Mouse (Mus musculus) hindbrain, embryonic 13.5 days (tissue): ENCODE data around the gene Ccdc24. TPM values are rescaled to one million over a fixed set of nuclear protein-coding genes. Genes with fewer than 3 reads are reported as not detected.

Source experiments
- polyA plus RNA-seq: library from polyadenylated mRNA; unstranded; fragments of >200 nt; fragmentation: Nextera tagmentation; extraction: Ambion mirVana; gene quantifications from 2 replicates; pipeline ENCODE4 v1.2.1, GENCODE M21; 2015

The Ccdc24 gene
- polyA plus RNA-seq, 1 experiment from 2014 or later = 2.8 TPM

Other genes starting within 250 kb of the Ccdc24 start
- gene Dmap1, start 190.3 kb downstream of the Ccdc24 start, polyA plus RNA-seq = 74.9 and 76.6 TPM in 2 replicates
- gene Gm12845, start 148.1 kb downstream of the Ccdc24 start, polyA plus RNA-seq = not detected in 2 replicates
- gene Klf17, start 106.9 kb downstream of the Ccdc24 start, polyA plus RNA-seq = 0.12 TPM in 1 of 2 replicates, not detected in the other
- 22.8 and 27.7 TPM in 2 replicates for gene Slc6a9, start 38.1 kb downstream of the Ccdc24 start, polyA plus RNA-seq
- gene B4galt2, start 10.9 kb upstream of the Ccdc24 start, polyA plus RNA-seq = 45.2 and 45.4 TPM in 2 replicates
- gene Atp6v0b, start 14.8 kb upstream of the Ccdc24 start, polyA plus RNA-seq = 485 and 492 TPM in 2 replicates
- gene Dph2, start 19.5 kb upstream of the Ccdc24 start, polyA plus RNA-seq = 24.0 and 24.8 TPM in 2 replicates
- 64.4 and 74.5 TPM in 2 replicates for gene Ipo13, start 42.4 kb upstream of the Ccdc24 start, polyA plus RNA-seq
- gene Artn, start 57.2 kb upstream of the Ccdc24 start, polyA plus RNA-seq = 0.78 and 0.84 TPM in 2 replicates